Mouse (Mus musculus): ENCODE data around the gene Net1. TPM values are rescaled to one million over a fixed set of nuclear protein-coding genes. Genes with fewer than 3 reads are reported as not detected.
A peak's percentile ranks its signal among the peaks of the same experiment; 100 is the strongest.

Gene Net1
- 108 and 124 TPM in 2 replicates for polyA plus RNA-seq (2014; fragmentation: Nextera tagmentation; extraction: Ambion mirVana)

GRCm38 (mm10) chr13:3917571-3918311 is at the start of gene Net1, which contains the start of gene Tubal3:
Net1 (minus strand) TSS chr13:3918220.
Tubal3 (plus strand) TSS chr13:3918274.
- Histone ChIP-seq H3K4me3 (ENCODE audit: low read depth, low read length) (peak within 1 kb of the TSS; percentile 76), H3K27ac (replicated peaks; ENCODE audit: low read depth, low read length) (peak within 1 kb of the TSS; percentile 22; the same call in 1 of the 2 replicates)

GRCm38 (mm10) chr13:3951198-3951914 is 33.3 kb upstream of the Net1 start:
- Histone ChIP-seq H3K4me1 (ENCODE audit: control insufficient read depth, insufficient read depth, low read length) (no peaks in the 10 kb centered on the region), H3K27me3 (ENCODE audit: control insufficient read depth, insufficient read depth, low read length) (no peaks in the 10 kb centered on the region), H3K27ac (replicated peaks; ENCODE audit: low read depth, low read length) (no peak overlapping the region), H3K4me2 (ENCODE audit: low read depth, low read length) (no peak overlapping the region), H3K9ac (replicated peaks; ENCODE audit: low read length) (no peak overlapping the region), H3K4me3 (ENCODE audit: low read depth, low read length) (no peak overlapping the region), H3K9me3 (replicated peaks; ENCODE audit: control insufficient read depth, low read length) (no peaks in the 10 kb centered on the region), H3K36me3 (replicated peaks; ENCODE audit: control insufficient read depth, insufficient read depth, low read depth, low read length) (no peaks in the 10 kb centered on the region)
- 80% methylated on average over 6 of the region's 6 CpGs for WGBS
- ATAC-seq (replicated peaks; ENCODE audit: insufficient number of reproducible peaks, low FRiP score, low TSS enrichment, low read depth) (no peak), DNase-seq (ENCODE audit: low spot score) (no peak)

More at GRCm38 (mm10) chr13:3917571-3918311, at the start of gene Net1, which contains the start of gene Tubal3:
- peak within 1 kb of the TSS; percentile 69 for H3K4me2 ChIP-seq (ENCODE audit: low read depth, low read length)
- H3K27me3 ChIP-seq (ENCODE audit: control insufficient read depth, insufficient read depth, low read length), result no peaks in the 10 kb centered on the region
- ATAC-seq (replicated peaks; ENCODE audit: insufficient number of reproducible peaks, low FRiP score, low TSS enrichment, low read depth) (peak; percentile 98), DNase-seq (ENCODE audit: low spot score) (peak; percentile 95)
- peak within 1 kb of the TSS; percentile 87 for H3K9ac ChIP-seq (replicated peaks; ENCODE audit: low read length)
- H3K4me1 ChIP-seq (ENCODE audit: control insufficient read depth, insufficient read depth, low read length), result no peaks in the 10 kb centered on the region
- WGBS, result under 1% methylated on average over 52 of the region's 52 CpGs
- H3K36me3 ChIP-seq (replicated peaks; ENCODE audit: control insufficient read depth, insufficient read depth, low read depth, low read length), result no peaks in the 10 kb centered on the region
- H3K9me3 ChIP-seq (replicated peaks; ENCODE audit: control insufficient read depth, low read length), result no peaks in the 10 kb centered on the region

GRCm38 (mm10) chr13:3949477-3949876 is 31.5 kb upstream of the Net1 start:
- Histone ChIP-seq H3K27me3 (ENCODE audit: control insufficient read depth, insufficient read depth, low read length) (no peaks in the 10 kb centered on the region), H3K9ac (replicated peaks; ENCODE audit: low read length) (no peak overlapping the region), H3K4me2 (ENCODE audit: low read depth, low read length) (no peak overlapping the region), H3K36me3 (replicated peaks; ENCODE audit: control insufficient read depth, insufficient read depth, low read depth, low read length) (no peaks in the 10 kb centered on the region), H3K9me3 (replicated peaks; ENCODE audit: control insufficient read depth, low read length) (no peaks in the 10 kb centered on the region), H3K27ac (replicated peaks; ENCODE audit: low read depth, low read length) (no peak overlapping the region), H3K4me1 (ENCODE audit: control insufficient read depth, insufficient read depth, low read length) (no peaks in the 10 kb centered on the region), H3K4me3 (ENCODE audit: low read depth, low read length) (no peak overlapping the region)
- DNase-seq (ENCODE audit: low spot score) (no peak), ATAC-seq (replicated peaks; ENCODE audit: insufficient number of reproducible peaks, low FRiP score, low TSS enrichment, low read depth) (no peak)
- WGBS, result 89% methylated on average over 4 of the region's 4 CpGs

GRCm38 (mm10) chr13:3947267-3947666 is 29.2 kb upstream of the Net1 start:
- DNase-seq (ENCODE audit: low spot score), result no peak
- Histone ChIP-seq H3K4me3 (ENCODE audit: low read depth, low read length) (no peak overlapping the region), H3K4me2 (ENCODE audit: low read depth, low read length) (no peak overlapping the region), H3K9me3 (replicated peaks; ENCODE audit: control insufficient read depth, low read length) (no peaks in the 10 kb centered on the region), H3K27me3 (ENCODE audit: control insufficient read depth, insufficient read depth, low read length) (no peaks in the 10 kb centered on the region), H3K4me1 (ENCODE audit: control insufficient read depth, insufficient read depth, low read length) (no peaks in the 10 kb centered on the region), H3K36me3 (replicated peaks; ENCODE audit: control insufficient read depth, insufficient read depth, low read depth, low read length) (no peaks in the 10 kb centered on the region), H3K9ac (replicated peaks; ENCODE audit: low read length) (no peak overlapping the region), H3K27ac (replicated peaks; ENCODE audit: low read depth, low read length) (no peak overlapping the region)
- no peak for ATAC-seq (replicated peaks; ENCODE audit: insufficient number of reproducible peaks, low FRiP score, low TSS enrichment, low read depth)
- 84% methylated on average over 4 of the region's 4 CpGs for WGBS

- Histone ChIP-seq H3K9ac (replicated peaks; ENCODE audit: low read length) (no peak within 1 kb of the TSS), H3K4me3 (ENCODE audit: low read depth, low read length) (no peak within 1 kb of the TSS), H3K27ac (replicated peaks; ENCODE audit: low read depth, low read length) (no peak within 1 kb of the TSS), H3K4me2 (ENCODE audit: low read depth, low read length) (no peak within 1 kb of the TSS), H3K27me3 (ENCODE audit: control insufficient read depth, insufficient read depth, low read length) (no peaks in the 10 kb centered on the region), H3K9me3 (replicated peaks; ENCODE audit: control insufficient read depth, low read length) (no peaks in the 10 kb centered on the region), H3K36me3 (replicated peaks; ENCODE audit: control insufficient read depth, insufficient read depth, low read depth, low read length) (no peaks in the 10 kb centered on the region), H3K4me1 (ENCODE audit: control insufficient read depth, insufficient read depth, low read length) (no peaks in the 10 kb centered on the region)
- ATAC-seq (replicated peaks; ENCODE audit: insufficient number of reproducible peaks, low FRiP score, low TSS enrichment, low read depth) (no peak), DNase-seq (ENCODE audit: low spot score) (no peak)
- 63% methylated on average over 2 of the region's 2 CpGs for WGBS
Measured at GRCm38 (mm10) chr13:3945249-3945648, 27.2 kb upstream of the Net1 start, which contains the start of gene Ucn3. Ucn3 (minus strand) TSS chr13:3945349.

- Histone ChIP-seq H3K4me3 (ENCODE audit: low read depth, low read length) (no peak overlapping the region), H3K27me3 (ENCODE audit: control insufficient read depth, insufficient read depth, low read length) (no peaks in the 10 kb centered on the region), H3K36me3 (replicated peaks; ENCODE audit: control insufficient read depth, insufficient read depth, low read depth, low read length) (no peaks in the 10 kb centered on the region), H3K4me2 (ENCODE audit: low read depth, low read length) (no peak overlapping the region), H3K27ac (replicated peaks; ENCODE audit: low read depth, low read length) (no peak overlapping the region), H3K4me1 (ENCODE audit: control insufficient read depth, insufficient read depth, low read length) (no peaks in the 10 kb centered on the region), H3K9me3 (replicated peaks; ENCODE audit: control insufficient read depth, low read length) (no peaks in the 10 kb centered on the region), H3K9ac (replicated peaks; ENCODE audit: low read length) (no peak overlapping the region)
- ATAC-seq (replicated peaks; ENCODE audit: insufficient number of reproducible peaks, low FRiP score, low TSS enrichment, low read depth), result no peak
- WGBS, result 78% methylated on average over 7 of the region's 7 CpGs
- no peak for DNase-seq (ENCODE audit: low spot score)
Measured at GRCm38 (mm10) chr13:3944699-3945098, 26.7 kb upstream of the Net1 start.

GRCm38 (mm10) chr13:3926046-3926445 is 8.0 kb upstream of the Net1 start:
- no peak for ATAC-seq (replicated peaks; ENCODE audit: insufficient number of reproducible peaks, low FRiP score, low TSS enrichment, low read depth)
- Histone ChIP-seq H3K27ac (replicated peaks; ENCODE audit: low read depth, low read length) (no peak overlapping the region), H3K4me1 (ENCODE audit: control insufficient read depth, insufficient read depth, low read length) (no peaks in the 10 kb centered on the region), H3K4me3 (ENCODE audit: low read depth, low read length) (no peak overlapping the region), H3K9me3 (replicated peaks; ENCODE audit: control insufficient read depth, low read length) (no peaks in the 10 kb centered on the region), H3K9ac (replicated peaks; ENCODE audit: low read length) (no peak overlapping the region), H3K4me2 (ENCODE audit: low read depth, low read length) (no peak overlapping the region), H3K27me3 (ENCODE audit: control insufficient read depth, insufficient read depth, low read length) (no peaks in the 10 kb centered on the region), H3K36me3 (replicated peaks; ENCODE audit: control insufficient read depth, insufficient read depth, low read depth, low read length) (no peaks in the 10 kb centered on the region)
- DNase-seq (ENCODE audit: low spot score), result no peak
- 87% methylated on average over 4 of the region's 6 CpGs for WGBS

- ATAC-seq (replicated peaks; ENCODE audit: insufficient number of reproducible peaks, low FRiP score, low TSS enrichment, low read depth), result no peak
Measured at GRCm38 (mm10) chr13:3925632-3926031, 7.6 kb upstream of the Net1 start.

More at GRCm38 (mm10) chr13:3925632-3926031, 7.6 kb upstream of the Net1 start:
- H3K27me3 ChIP-seq (ENCODE audit: control insufficient read depth, insufficient read depth, low read length), result no peaks in the 10 kb centered on the region
- WGBS, result 80% methylated on average over 6 of the region's 6 CpGs
- no peaks in the 10 kb centered on the region for H3K36me3 ChIP-seq (replicated peaks; ENCODE audit: control insufficient read depth, insufficient read depth, low read depth, low read length)
- DNase-seq (ENCODE audit: low spot score), result no peak
- H3K4me1 ChIP-seq (ENCODE audit: control insufficient read depth, insufficient read depth, low read length), result no peaks in the 10 kb centered on the region
- H3K27ac ChIP-seq (replicated peaks; ENCODE audit: low read depth, low read length), result no peak overlapping the region
- no peak overlapping the region for H3K4me2 ChIP-seq (ENCODE audit: low read depth, low read length)
- no peak overlapping the region for H3K9ac ChIP-seq (replicated peaks; ENCODE audit: low read length)
- no peak overlapping the region for H3K4me3 ChIP-seq (ENCODE audit: low read depth, low read length)
- no peaks in the 10 kb centered on the region for H3K9me3 ChIP-seq (replicated peaks; ENCODE audit: control insufficient read depth, low read length)

All from embryonic facial prominence, embryonic 11.5 days (tissue).